Mouse (Mus musculus): ENCODE measurements around the gene Tnfrsf11a.

GRCm38 (mm10) chr1:105812960-105813708 is 32.6 kb downstream of the Tnfrsf11a start:
- TF ChIP-seq CTCF (IDR thresholded peaks at IDR 0.05; ENCODE audit: insufficient read depth, low read depth, low read length): no peak
- no peak for TF ChIP-seq POLR2A (IDR thresholded peaks at IDR 0.05; ENCODE audit: insufficient read depth, low read depth, low read length)
